Mouse (Mus musculus) testis, adult 2 months (tissue): ENCODE results near the gene Clcn1. TPM values are rescaled to one million over a fixed set of nuclear protein-coding genes. Genes with fewer than 3 reads are reported as not detected.

ENCODE experiments used
- H3K27ac ChIP-seq: fragments of 200-500 bp; 2 replicates; pipeline ENCODE4 v1.5.1; 2012; ENCODE audit warnings: low read depth, low read length; ENCODE audit not compliant: control insufficient read depth, insufficient read depth
- H3K27me3 ChIP-seq: fragments of 200-500 bp; 2 replicates; pipeline ENCODE4 v1.6.1; 2012; ENCODE audit warnings: mild to moderate bottlenecking, low read length, moderate library complexity; ENCODE audit not compliant: control insufficient read depth, insufficient read depth
- H3K36me3 ChIP-seq: fragments of 200-500 bp; 2 replicates; pipeline ENCODE4 v1.6.1; 2012; ENCODE audit warnings: mild to moderate bottlenecking, low read length; ENCODE audit not compliant: control insufficient read depth, insufficient read depth
- H3K4me1 ChIP-seq: fragments of 200-500 bp; 2 replicates; pipeline ENCODE4 v1.6.1; 2012; ENCODE audit warnings: low read length; ENCODE audit not compliant: control insufficient read depth, insufficient read depth
- H3K4me3 ChIP-seq: fragments of 200-500 bp; 2 replicates; pipeline ENCODE4 v1.5.1; 2012; ENCODE audit warnings: low read depth, mild to moderate bottlenecking, low read length, moderate library complexity, mixed read lengths; ENCODE audit not compliant: control insufficient read depth
- CTCF ChIP-seq: fragments of 200-500 bp; IDR thresholded peaks from 2 replicates; pipeline ENCODE4 v1.5.1; 2012; ENCODE audit warnings: low read depth, mild to moderate bottlenecking, inconsistent platforms, low read length, moderate library complexity; ENCODE audit not compliant: control insufficient read depth, insufficient read depth, insufficient replicate concordance
- POLR2A ChIP-seq: fragments of 200-500 bp; IDR thresholded peaks from 2 replicates; pipeline ENCODE4 v1.6.1; 2012; ENCODE audit warnings: low read depth, mild to moderate bottlenecking, inconsistent platforms, low read length, moderate library complexity; ENCODE audit not compliant: control insufficient read depth
- polyA plus RNA-seq: library from polyadenylated mRNA; depleted of rRNA; stranded (reverse); fragments of >200 nt; gene quantifications from 2 replicates; pipeline ENCODE4 v1.2.3, GENCODE M21; 2012

Clcn1 gene
- polyA plus RNA-seq, 1 experiment, result 0.84 TPM

DNA sequence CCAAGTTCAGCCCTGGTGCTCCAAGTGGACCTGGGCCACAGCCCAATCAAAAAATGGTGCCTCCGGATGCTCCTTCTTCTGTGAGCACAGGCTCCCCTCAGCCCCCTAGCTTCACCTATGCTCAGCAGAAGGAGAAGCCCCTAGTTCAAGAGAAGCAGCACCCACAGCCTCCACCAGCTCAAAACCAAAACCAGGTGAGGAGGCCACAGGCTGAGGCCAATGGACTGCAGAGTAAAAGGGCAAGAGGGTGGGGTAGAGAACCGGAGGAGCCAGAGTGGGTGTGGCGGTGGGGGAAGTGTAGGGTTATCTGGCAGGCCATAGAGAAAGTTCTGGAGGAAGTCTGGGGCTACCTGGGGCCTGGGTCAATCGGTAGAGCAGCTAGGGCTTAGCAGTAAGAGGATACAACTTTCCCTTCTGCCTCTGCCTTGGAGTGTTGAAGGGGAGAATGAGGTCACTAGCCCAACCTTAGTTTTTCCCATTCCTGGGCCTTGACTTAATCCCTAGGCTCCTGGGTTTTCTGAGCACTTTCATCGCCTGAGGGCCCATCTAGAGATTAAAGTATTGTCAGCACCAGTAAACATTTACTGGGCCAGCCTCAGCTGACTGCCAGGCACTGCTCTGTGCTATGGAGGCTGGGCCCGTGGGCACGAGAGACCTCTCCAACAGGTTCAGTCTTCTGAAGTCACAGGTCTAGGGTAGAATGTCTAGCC lies 65.4 kb downstream of the Clcn1 start:
- TF ChIP-seq POLR2A, result no peak
- TF ChIP-seq CTCF, result no peak
- peak overlapping the region; percentile 3; the same call in 1 of the 2 replicates for H3K4me3 ChIP-seq
- H3K4me1 ChIP-seq, result peaks cover 8% of the 10 kb centered on the region
- H3K27me3 ChIP-seq, result no peaks in the 10 kb centered on the region
- H3K27ac ChIP-seq, result no peak overlapping the region
- no peaks in the 10 kb centered on the region for H3K36me3 ChIP-seq

- Histone ChIP-seq H3K27me3 (no peaks in the 10 kb centered on the region), H3K4me3 (no peak overlapping the region), H3K36me3 (no peaks in the 10 kb centered on the region), H3K4me1 (peaks cover 8% of the 10 kb centered on the region), H3K27ac (no peak overlapping the region)
- TF ChIP-seq CTCF (no peak), POLR2A (no peak)
These were observed 66.0 kb downstream of the Clcn1 start for GRCm38 (mm10) chr6:42352486-42352846.

DNA sequence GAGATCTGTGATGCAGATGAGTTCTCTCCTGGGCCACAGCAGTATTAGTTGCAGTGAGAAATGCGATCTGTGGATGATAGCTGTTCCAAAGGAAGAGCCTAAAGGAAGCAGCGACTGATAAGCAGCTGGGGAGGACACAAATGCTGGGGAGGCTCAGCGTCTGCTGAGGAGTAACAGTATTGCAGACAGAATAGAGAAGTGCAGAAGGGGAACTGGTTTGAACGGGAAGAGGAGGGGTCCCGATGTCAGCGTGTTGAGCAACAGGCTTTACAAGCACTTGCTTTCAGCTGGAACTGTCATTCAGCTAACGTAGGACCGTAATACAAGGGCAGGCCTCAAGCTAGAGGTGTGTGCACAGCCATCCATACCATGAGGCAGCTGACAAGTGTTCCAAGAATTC lies 66.7 kb downstream of the Clcn1 start:
- Histone ChIP-seq H3K27ac (peak overlapping the region; percentile 40), H3K4me1 (peaks cover 8% of the 10 kb centered on the region), H3K27me3 (no peaks in the 10 kb centered on the region), H3K4me3 (no peak overlapping the region), H3K36me3 (no peaks in the 10 kb centered on the region)
- TF ChIP-seq POLR2A, result no peak
- TF ChIP-seq CTCF, result no peak

DNA sequence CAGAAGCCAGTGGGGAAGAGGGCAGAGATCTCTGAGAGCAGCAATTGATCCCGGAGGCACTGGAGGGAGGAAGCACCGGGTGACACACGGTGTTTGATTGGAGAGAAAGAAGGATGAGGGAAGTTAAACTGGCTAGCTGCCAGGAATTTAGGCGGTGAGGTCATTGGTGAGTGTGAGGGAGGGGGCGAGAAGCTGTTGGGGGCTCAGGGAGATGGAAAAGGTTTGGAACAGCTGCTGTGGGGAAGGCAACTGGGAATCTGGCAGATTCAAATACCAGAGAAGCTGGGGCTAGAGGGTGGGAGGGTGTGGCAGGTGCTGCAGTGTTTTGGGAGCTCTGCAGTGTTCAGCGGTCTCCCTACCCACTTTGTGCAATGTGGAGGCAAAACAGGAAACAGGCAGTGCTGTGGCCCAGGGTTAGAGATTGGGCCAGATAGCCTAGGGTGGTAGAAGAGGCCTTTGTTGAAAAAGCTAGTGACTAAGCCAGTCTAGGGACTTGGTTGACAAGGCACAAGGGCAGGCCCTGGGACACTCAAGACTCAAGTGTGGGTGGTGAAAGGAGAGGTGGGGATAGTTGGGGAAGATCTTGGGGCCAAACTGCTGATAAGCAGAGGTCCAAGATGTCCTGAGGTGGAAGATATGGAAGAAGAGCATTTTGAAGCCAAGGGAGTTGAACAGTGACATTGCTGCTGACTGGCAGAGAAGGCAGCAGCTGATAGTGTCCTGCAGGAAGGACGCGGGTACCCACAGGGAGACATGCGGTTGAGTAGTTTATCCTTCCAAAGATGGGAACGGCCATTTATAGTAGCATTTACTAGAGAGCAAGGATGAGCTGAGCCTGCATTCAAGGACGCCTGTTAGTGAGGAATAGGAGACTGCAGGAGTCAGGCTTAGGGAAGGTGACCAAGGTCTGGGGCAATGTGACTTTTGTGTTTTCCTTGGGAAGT lies 67.9 kb downstream of the Clcn1 start:
- H3K36me3 ChIP-seq, result no peaks in the 10 kb centered on the region
- no peak overlapping the region for H3K4me3 ChIP-seq

GRCm38 (mm10) chr6:42355366-42355765 lies 68.9 kb downstream of the Clcn1 start:
- Histone ChIP-seq H3K36me3 (no peaks in the 10 kb centered on the region), H3K27me3 (no peaks in the 10 kb centered on the region), H3K4me1 (peaks cover 7% of the 10 kb centered on the region), H3K4me3 (no peak overlapping the region), H3K27ac (no peak overlapping the region)
- no peak for TF ChIP-seq CTCF
- no peak for TF ChIP-seq POLR2A

More for the DNA sequence above, 67.9 kb downstream of the Clcn1 start:
- no peak for TF ChIP-seq CTCF
- no peak for TF ChIP-seq POLR2A
- Histone ChIP-seq H3K27me3 (no peaks in the 10 kb centered on the region), H3K4me1 (peaks cover 4% of the 10 kb centered on the region), H3K27ac (peak overlapping the region; percentile 35)

DNA sequence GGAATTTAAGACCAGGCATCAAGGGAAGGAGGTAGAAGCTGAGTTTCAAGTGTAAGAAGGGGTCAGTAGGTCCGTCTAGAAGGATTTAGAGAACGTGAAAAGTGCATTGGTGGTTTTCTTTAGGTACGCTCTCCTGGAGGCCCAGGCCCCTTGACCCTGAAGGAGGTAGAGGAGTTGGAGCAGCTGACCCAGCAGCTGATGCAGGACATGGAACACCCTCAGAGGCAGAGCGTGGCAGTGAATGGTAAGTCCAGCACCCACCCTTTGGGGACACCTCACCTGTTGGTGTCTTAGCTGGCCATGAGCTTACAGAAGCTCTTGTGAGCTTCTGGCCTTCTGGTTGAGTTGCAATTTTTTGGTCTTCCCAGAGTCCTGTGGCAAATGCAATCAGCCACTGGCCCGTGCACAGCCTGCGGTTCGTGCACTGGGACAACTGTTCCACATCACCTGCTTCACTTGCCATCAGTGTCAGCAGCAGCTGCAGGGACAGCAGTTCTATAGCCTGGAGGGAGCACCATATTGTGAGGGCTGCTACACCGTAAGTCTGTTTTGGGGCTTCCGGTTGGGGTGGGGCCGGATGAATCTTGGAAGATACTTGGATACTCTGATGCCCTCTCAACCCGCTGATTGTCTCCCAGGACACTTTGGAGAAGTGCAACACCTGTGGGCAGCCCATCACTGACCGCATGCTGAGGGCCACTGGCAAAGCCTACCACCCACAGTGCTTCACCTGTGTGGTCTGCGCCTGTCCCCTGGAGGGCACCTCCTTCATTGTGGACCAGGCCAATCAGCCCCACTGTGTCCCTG lies 69.5 kb downstream of the Clcn1 start:
- no peak overlapping the region for H3K27ac ChIP-seq
- no peak for TF ChIP-seq POLR2A
- no peak for TF ChIP-seq CTCF
- no peak overlapping the region for H3K4me3 ChIP-seq
- H3K36me3 ChIP-seq, result no peaks in the 10 kb centered on the region
- no peaks in the 10 kb centered on the region for H3K27me3 ChIP-seq
- H3K4me1 ChIP-seq, result peaks cover 6% of the 10 kb centered on the region

DNA sequence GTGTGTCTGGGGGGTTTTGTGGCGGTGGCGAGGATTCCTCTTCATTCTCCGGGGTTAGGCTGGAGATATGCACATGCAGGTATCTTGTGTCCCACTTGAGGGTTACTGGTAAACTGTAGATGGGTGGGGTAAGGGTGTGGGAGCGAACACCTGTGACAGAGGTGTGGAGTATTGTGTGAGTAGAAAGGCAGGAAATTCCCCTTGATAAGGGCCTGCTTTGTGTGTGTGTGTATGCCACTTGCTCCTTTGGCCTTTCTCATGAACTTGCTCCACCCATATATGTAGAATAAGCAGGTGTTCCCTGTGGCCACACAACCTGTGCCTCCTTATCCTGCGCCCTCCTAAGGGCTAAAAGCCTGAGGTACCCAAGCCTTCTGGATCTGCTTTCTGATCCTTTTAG lies 70.4 kb downstream of the Clcn1 start:
- H3K36me3 ChIP-seq, result no peaks in the 10 kb centered on the region
- no peak overlapping the region for H3K27ac ChIP-seq
- TF ChIP-seq CTCF (no peak), POLR2A (no peak)
- H3K4me3 ChIP-seq, result no peak overlapping the region
- H3K4me1 ChIP-seq, result peaks cover 6% of the 10 kb centered on the region
- H3K27me3 ChIP-seq, result no peaks in the 10 kb centered on the region
